Mouse (Mus musculus) CH12F3 (cell line): ENCODE results near the gene Plscr2.

Experiments used
- in situ Hi-C: fragments of 300-500 bp; cut with MboI; formaldehyde crosslinking; loops from 2 replicates; pipeline ENCODE4 v1.14.3; 2020; ENCODE audit warnings: low sequenced_read_pairs

Gene Plscr2

GRCm38 (mm10) chr9:92337661-92338060, 62.3 kb downstream of the Plscr2 start:
- in situ Hi-C loops = no loop called here

- in situ Hi-C loops = no loop called here
Observed at GRCm38 (mm10) chr9:92338954-92339353, 63.6 kb downstream of the Plscr2 start.
